Mouse (Mus musculus): ENCODE results near the gene Bricd5. TPM values are rescaled to one million over a fixed set of nuclear protein-coding genes. Genes with fewer than 3 reads are reported as not detected.

The Bricd5 gene
- polyA plus RNA-seq, 1 experiment, result not detected

DNA sequence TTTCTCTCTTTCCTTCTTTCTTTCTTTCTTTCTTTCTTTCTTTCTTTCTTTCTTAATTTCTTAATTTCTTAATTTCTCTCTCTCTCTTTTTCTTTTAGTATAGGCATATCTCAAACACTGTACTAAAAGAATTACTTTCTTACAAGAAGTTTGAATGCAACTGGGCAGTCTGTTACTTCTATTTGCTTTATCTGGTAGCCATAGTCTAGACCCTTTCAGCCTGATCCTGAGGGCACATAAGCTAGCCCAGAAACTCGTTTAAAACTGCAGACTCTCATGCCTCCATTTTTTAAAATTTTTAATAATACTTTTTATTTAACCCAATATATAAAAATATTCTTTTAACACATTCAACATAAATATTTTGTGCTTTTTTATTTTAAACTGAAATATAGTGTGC is 5.7 kb downstream of the Bricd5 start:
- Histone ChIP-seq H3K4me1 (ENCODE audit: control insufficient read depth) (peaks cover 36% of the 10 kb centered on the region), H3K27me3 (ENCODE audit: control insufficient read depth) (peaks cover 4% of the 10 kb centered on the region), H3K4me3 (replicated peaks) (peak overlapping the region; percentile 90), H3K9me3 (ENCODE audit: control insufficient read depth, low read length) (no peaks in the 10 kb centered on the region), H3K36me3 (ENCODE audit: control insufficient read depth) (peaks cover 38% of the 10 kb centered on the region)
- TF ChIP-seq GATA1 (IDR thresholded peaks at IDR 0.05; ENCODE audit: low read length) (no peak), TAL1 (IDR thresholded peaks at IDR 0.05; ENCODE audit: low read length) (no peak)

- Histone ChIP-seq H3K4me1 (ENCODE audit: control insufficient read depth) (peaks cover 36% of the 10 kb centered on the region), H3K9me3 (ENCODE audit: control insufficient read depth, low read length) (no peaks in the 10 kb centered on the region), H3K36me3 (ENCODE audit: control insufficient read depth) (peaks cover 29% of the 10 kb centered on the region), H3K4me3 (replicated peaks) (peak overlapping the region; percentile 19), H3K27me3 (ENCODE audit: control insufficient read depth) (peaks cover 12% of the 10 kb centered on the region)
- TF ChIP-seq GATA1 (IDR thresholded peaks at IDR 0.05; ENCODE audit: low read length) (no peak), TAL1 (IDR thresholded peaks at IDR 0.05; ENCODE audit: low read length) (no peak)
Observed at GRCm38 (mm10) chr17:24480201-24480826, 6.6 kb downstream of the Bricd5 start.

DNA sequence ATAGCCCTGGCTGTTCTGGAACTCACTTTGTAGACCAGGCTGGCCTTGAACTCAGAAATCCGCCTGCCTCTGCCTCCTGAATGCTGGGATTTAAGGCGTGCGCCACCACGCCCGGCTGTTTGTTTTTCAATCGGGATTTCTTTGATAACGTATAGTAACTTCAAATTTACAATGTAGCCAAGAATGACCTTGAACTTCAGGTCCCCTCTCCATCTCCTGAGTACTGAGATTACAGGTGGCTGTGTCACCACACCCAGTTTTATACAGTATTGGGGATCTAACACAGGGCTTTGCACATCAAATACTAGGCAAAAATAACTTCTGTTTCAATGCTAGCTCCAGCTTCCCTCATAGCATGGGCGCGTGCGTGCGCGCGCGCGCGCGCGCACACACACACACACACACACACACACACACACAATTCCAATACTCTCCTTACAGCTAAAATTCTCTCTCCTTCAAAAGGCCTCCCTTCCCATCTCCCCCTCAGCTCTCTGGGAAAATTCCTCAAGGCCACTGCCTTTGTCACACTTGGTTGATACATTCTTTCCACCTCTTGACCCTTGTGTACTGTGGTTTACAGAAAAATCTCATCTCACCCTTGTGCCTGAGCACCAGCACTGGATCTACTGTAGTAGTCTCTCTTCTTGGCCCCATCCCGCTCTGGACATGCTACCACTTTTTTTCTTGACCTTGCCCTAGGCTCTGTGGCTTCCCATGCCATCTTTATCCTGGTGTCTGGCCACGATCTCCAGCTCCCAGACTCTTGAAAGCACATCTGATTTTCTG is 7.5 kb downstream of the Bricd5 start:
- Histone ChIP-seq H3K36me3 (ENCODE audit: control insufficient read depth) (peaks cover 20% of the 10 kb centered on the region), H3K4me1 (ENCODE audit: control insufficient read depth) (peaks cover 38% of the 10 kb centered on the region), H3K27me3 (ENCODE audit: control insufficient read depth) (peaks cover 19% of the 10 kb centered on the region), H3K9me3 (ENCODE audit: control insufficient read depth, low read length) (no peaks in the 10 kb centered on the region), H3K4me3 (replicated peaks) (no peak overlapping the region)
- TF ChIP-seq TAL1 (IDR thresholded peaks at IDR 0.05; ENCODE audit: low read length) (no peak), GATA1 (IDR thresholded peaks at IDR 0.05; ENCODE audit: low read length) (no peak)

DNA sequence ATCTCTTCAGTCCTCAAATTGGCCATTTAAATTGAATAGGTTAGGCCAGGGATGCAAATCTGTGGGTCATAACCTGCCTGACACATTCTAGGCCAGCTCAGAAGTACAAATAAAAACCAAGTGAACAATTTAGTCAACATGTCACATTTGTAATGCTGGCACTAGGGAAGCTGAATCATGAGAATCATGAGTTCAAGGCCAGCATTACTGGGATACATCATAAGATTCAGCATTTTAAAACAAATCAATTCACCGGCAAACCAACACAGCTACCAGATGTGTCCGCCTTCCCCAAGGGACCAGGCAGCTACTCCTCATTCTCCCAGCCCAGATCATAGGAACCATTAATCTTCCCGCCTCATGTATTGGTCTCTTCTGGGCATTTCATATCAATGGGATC is 9.8 kb downstream of the Bricd5 start:
- Histone ChIP-seq H3K9me3 (ENCODE audit: control insufficient read depth, low read length) (peaks cover 7% of the 10 kb centered on the region; the same call in 1 of the 2 replicates), H3K4me3 (replicated peaks) (no peak overlapping the region), H3K27me3 (ENCODE audit: control insufficient read depth) (peaks cover 42% of the 10 kb centered on the region), H3K36me3 (ENCODE audit: control insufficient read depth) (no peaks in the 10 kb centered on the region), H3K4me1 (ENCODE audit: control insufficient read depth) (peaks cover 21% of the 10 kb centered on the region)
- no peak for TF ChIP-seq GATA1 (IDR thresholded peaks at IDR 0.05; ENCODE audit: low read length)
- TF ChIP-seq TAL1 (IDR thresholded peaks at IDR 0.05; ENCODE audit: low read length), result no peak

- Histone ChIP-seq H3K9me3 (ENCODE audit: control insufficient read depth, low read length) (peaks cover 14% of the 10 kb centered on the region; the same call in 1 of the 2 replicates), H3K4me1 (ENCODE audit: control insufficient read depth) (peaks cover 19% of the 10 kb centered on the region), H3K36me3 (ENCODE audit: control insufficient read depth) (no peaks in the 10 kb centered on the region), H3K4me3 (replicated peaks) (no peak overlapping the region), H3K27me3 (ENCODE audit: control insufficient read depth) (peaks cover 60% of the 10 kb centered on the region)
- TF ChIP-seq TAL1 (IDR thresholded peaks at IDR 0.05; ENCODE audit: low read length), result no peak
- no peak for TF ChIP-seq GATA1 (IDR thresholded peaks at IDR 0.05; ENCODE audit: low read length)
Observed at GRCm38 (mm10) chr17:24485090-24485860, 11.6 kb downstream of the Bricd5 start.

DNA sequence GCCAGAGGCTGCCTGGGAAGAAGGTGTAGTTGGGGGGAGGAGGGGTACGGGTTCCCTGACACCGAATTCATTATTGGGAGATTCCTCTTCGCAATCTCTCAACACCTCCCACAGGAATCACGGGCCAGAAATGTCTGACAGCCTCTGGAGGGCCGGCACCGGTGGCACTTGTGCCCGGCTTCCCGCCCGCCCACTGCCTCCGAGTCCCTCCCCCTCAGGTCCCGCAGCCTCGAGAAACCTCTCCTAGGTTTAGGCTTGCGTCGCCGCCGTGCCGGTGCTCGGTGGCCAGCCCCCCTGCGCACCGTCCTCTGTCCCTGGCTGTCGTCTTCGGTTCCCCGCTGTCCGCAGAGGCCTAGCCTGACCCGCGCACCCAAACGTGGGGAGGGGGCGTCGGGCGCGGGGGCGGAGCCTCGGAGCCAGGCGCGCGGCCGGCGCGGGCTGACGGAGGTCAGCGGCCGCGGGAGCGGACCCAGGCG is 14.5 kb downstream of the Bricd5 start, which contains the start of gene Caskin1:
Gene Caskin1 (plus strand): TSS at position 416 of the 476 bp plus-strand sequence.
- Histone ChIP-seq H3K9me3 (ENCODE audit: control insufficient read depth, low read length) (peaks cover 14% of the 10 kb centered on the region; the same call in 1 of the 2 replicates), H3K36me3 (ENCODE audit: control insufficient read depth) (no peaks in the 10 kb centered on the region), H3K4me3 (replicated peaks) (peak within 1 kb of the TSS; percentile 39), H3K27me3 (ENCODE audit: control insufficient read depth) (peaks cover 81% of the 10 kb centered on the region), H3K4me1 (ENCODE audit: control insufficient read depth) (peaks cover 14% of the 10 kb centered on the region)
- no peak for TF ChIP-seq TAL1 (IDR thresholded peaks at IDR 0.05; ENCODE audit: low read length)
- TF ChIP-seq GATA1 (IDR thresholded peaks at IDR 0.05; ENCODE audit: low read length), result no peak

DNA sequence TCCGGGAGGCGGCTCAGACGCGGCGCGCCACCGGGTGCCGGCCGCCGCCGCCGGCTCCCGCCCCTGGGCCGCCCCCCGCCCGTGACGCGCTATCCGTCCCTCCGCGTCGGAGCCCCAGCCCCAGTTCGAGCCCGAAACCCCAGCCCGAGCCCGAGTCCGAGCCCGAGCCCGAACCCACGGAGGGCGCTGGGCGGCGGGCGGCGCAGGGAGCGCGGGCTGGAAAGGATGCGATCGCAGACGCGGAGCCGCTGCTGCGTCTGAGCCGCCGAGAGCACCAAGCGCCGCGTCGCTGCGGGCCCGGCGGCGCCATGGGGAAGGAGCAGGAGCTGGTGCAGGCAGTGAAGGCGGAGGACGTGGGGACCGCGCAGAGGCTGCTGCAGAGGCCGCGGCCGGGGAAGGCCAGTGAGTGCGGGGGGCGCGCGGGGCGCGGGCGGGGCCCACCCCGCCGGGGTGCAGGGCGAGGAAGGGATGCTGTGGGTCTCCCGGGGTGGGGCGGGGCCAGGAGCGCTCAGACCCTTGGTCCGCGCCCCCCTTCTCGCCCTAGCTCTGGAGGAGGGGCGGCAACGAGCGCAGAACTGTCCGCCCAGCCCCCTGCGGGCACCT is 15.1 kb downstream of the Bricd5 start:
- peak overlapping the region; percentile 37 for H3K4me3 ChIP-seq (replicated peaks)
- TF ChIP-seq TAL1 (IDR thresholded peaks at IDR 0.05; ENCODE audit: low read length) (no peak), GATA1 (IDR thresholded peaks at IDR 0.05; ENCODE audit: low read length) (no peak)
- H3K27me3 ChIP-seq (ENCODE audit: control insufficient read depth), result peaks cover 79% of the 10 kb centered on the region
- no peaks in the 10 kb centered on the region for H3K36me3 ChIP-seq (ENCODE audit: control insufficient read depth)
- peaks cover 14% of the 10 kb centered on the region; the same call in 1 of the 2 replicates for H3K9me3 ChIP-seq (ENCODE audit: control insufficient read depth, low read length)
- H3K4me1 ChIP-seq (ENCODE audit: control insufficient read depth), result peaks cover 14% of the 10 kb centered on the region

GRCm38 (mm10) chr17:24489265-24490030 is 15.8 kb downstream of the Bricd5 start:
- Histone ChIP-seq H3K4me1 (ENCODE audit: control insufficient read depth) (peaks cover 14% of the 10 kb centered on the region), H3K4me3 (replicated peaks) (no peak overlapping the region), H3K9me3 (ENCODE audit: control insufficient read depth, low read length) (peaks cover 14% of the 10 kb centered on the region; the same call in 1 of the 2 replicates), H3K27me3 (ENCODE audit: control insufficient read depth) (peaks cover 78% of the 10 kb centered on the region), H3K36me3 (ENCODE audit: control insufficient read depth) (no peaks in the 10 kb centered on the region)
- no peak for TF ChIP-seq GATA1 (IDR thresholded peaks at IDR 0.05; ENCODE audit: low read length)
- TF ChIP-seq TAL1 (IDR thresholded peaks at IDR 0.05; ENCODE audit: low read length), result no peak

All from erythroblast, embryonic 14.5 days (primary cell).